Mouse (Mus musculus): Measurements from ENCODE around the gene Cd2. TPM values are rescaled to one million over a fixed set of nuclear protein-coding genes. Genes with fewer than 3 reads are reported as not detected.

The Cd2 gene
- polyA plus RNA-seq, 1 experiment = not detected

DNA sequence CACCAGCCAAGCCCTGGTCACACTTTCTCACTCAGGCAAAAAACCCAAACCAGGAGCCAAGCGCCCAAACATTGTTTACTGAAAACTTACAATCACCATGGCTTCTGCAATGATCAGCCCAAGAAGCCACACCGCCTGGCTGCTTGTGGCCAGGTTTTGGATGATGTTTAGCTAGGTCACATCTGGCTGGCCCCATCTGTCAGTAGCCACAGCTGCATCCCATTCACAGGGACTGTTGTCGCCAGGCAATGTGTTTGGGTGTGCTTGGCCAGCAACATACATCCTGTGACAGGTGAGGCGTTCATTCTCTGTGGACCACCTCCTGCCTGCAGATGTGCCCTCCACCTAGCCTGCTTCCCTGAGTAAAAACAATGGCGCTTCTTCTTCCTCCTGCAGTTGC lies 4.9 kb upstream of the Cd2 start:
- Histone ChIP-seq H3K79me2 (ENCODE audit: control insufficient read depth, insufficient read depth) (no peaks in the 10 kb centered on the region), H3ac (ENCODE audit: control insufficient read depth, insufficient read length, low read depth) (no peak overlapping the region), H3K27me3 (ENCODE audit: control insufficient read depth, insufficient read depth, insufficient read length) (no peaks in the 10 kb centered on the region), H3K36me3 (ENCODE audit: control insufficient read depth, insufficient read depth) (no peaks in the 10 kb centered on the region), H3K79me3 (ENCODE audit: low read depth) (no peaks in the 10 kb centered on the region), H3K4me3 (ENCODE audit: insufficient read depth, poor library complexity, severe bottlenecking) (no peak overlapping the region)
- no peak for TF ChIP-seq MYOD1 (IDR thresholded peaks at IDR 0.05; ENCODE audit: control insufficient read depth, insufficient read length, low read depth)
- TF ChIP-seq MAX (IDR thresholded peaks at IDR 0.05) = no peak
- TF ChIP-seq FOSL1 (IDR thresholded peaks at IDR 0.05; ENCODE audit: insufficient read depth, low read length, poor library complexity, severe bottlenecking) = no peak
- no peak for TF ChIP-seq MYOG (IDR thresholded peaks at IDR 0.05; ENCODE audit: control insufficient read depth, extremely low read depth, insufficient read length)
- TF ChIP-seq USF1 (IDR thresholded peaks at IDR 0.05; ENCODE audit: low read depth) = no peak
- no peak for TF ChIP-seq CTCF (IDR thresholded peaks at IDR 0.05; ENCODE audit: control insufficient read depth, insufficient read depth, insufficient read length)
- TF ChIP-seq CEBPB (IDR thresholded peaks at IDR 0.05; ENCODE audit: low read depth) = no peak

DNA sequence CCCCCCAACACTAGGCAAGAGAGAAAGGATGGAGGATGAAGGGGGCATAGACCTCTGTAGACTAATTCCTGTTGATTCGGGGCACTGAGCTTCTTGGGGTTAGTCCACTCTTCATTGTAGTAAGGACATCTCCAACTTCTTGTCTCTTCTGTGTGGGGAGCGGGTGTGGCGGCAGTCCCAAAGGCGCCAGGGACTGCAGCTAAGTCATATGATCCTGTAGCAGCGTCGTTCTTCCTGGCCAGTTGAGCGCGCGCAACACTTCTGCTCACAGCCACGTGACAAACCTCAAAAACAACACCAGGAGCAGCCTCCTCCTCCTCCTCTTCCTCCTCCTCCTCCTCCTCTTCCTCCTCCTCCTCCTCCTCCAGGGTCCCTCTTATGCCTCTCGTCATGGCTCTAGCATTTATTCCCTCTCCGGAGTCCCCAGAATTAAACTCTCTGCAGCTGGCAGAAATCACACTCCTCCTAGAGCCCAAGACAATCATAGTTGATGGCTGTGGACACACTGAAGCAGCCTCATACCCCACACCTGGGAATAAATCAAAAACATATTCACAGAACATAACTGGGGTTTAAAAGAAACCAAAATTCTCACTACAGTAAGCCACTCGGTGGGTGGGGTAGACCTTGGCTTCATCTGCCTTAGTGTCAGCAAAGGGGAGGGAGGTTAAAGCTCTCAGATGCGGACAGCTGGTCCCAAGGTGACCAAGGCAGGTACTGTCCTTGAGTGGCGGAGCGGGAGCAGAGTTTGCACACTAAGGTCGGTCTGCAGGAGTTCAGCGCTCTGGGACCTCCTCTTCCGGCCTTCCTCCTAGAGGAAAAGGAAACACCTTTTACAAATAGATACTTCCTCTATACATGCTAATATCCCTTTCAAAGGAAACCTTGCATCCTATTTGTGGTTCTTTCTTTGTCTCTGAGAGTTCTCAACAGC lies 3.1 kb upstream of the Cd2 start:
- no peak overlapping the region for H3ac ChIP-seq (ENCODE audit: control insufficient read depth, insufficient read length, low read depth)
- H3K4me3 ChIP-seq (ENCODE audit: insufficient read depth, poor library complexity, severe bottlenecking) = no peak overlapping the region
- no peaks in the 10 kb centered on the region for H3K36me3 ChIP-seq (ENCODE audit: control insufficient read depth, insufficient read depth)
- no peaks in the 10 kb centered on the region for H3K27me3 ChIP-seq (ENCODE audit: control insufficient read depth, insufficient read depth, insufficient read length)
- TF ChIP-seq MAX (IDR thresholded peaks at IDR 0.05) (no peak), CTCF (IDR thresholded peaks at IDR 0.05; ENCODE audit: control insufficient read depth, insufficient read depth, insufficient read length) (no peak), CEBPB (IDR thresholded peaks at IDR 0.05; ENCODE audit: low read depth) (no peak), USF1 (IDR thresholded peaks at IDR 0.05; ENCODE audit: low read depth) (no peak), MYOD1 (IDR thresholded peaks at IDR 0.05; ENCODE audit: control insufficient read depth, insufficient read length, low read depth) (no peak)
- H3K79me3 ChIP-seq (ENCODE audit: low read depth) = no peaks in the 10 kb centered on the region
- H3K79me2 ChIP-seq (ENCODE audit: control insufficient read depth, insufficient read depth) = no peaks in the 10 kb centered on the region

DNA sequence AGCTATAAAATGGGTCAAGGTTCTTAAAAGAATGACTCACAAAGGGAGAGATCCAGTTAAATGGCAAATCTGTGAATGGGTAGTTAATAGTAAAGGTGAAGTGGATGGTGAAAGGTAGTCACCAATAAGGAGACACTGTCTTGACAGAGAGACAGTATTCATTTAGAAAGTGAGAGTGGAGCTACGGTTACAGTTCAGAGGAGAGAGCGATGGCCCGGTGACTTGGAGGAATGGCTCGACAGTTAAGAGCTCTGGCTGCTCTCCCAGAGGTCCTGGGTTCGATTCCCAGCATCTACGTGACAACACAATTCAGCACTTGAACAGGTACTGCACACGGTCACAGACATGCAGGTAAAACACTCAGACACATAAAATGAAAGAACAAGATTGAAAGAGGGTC lies 2.3 kb upstream of the Cd2 start:
- H3K79me3 ChIP-seq (ENCODE audit: low read depth) = no peaks in the 10 kb centered on the region
- H3K79me2 ChIP-seq (ENCODE audit: control insufficient read depth, insufficient read depth) = no peaks in the 10 kb centered on the region
- H3K4me3 ChIP-seq (ENCODE audit: insufficient read depth, poor library complexity, severe bottlenecking) = no peak overlapping the region
- no peaks in the 10 kb centered on the region for H3K27me3 ChIP-seq (ENCODE audit: control insufficient read depth, insufficient read depth, insufficient read length)
- TF ChIP-seq MYOD1 (IDR thresholded peaks at IDR 0.05; ENCODE audit: control insufficient read depth, insufficient read length, low read depth) (no peak), CTCF (IDR thresholded peaks at IDR 0.05; ENCODE audit: control insufficient read depth, insufficient read depth, insufficient read length) (no peak), FOSL1 (IDR thresholded peaks at IDR 0.05; ENCODE audit: insufficient read depth, low read length, poor library complexity, severe bottlenecking) (no peak)
- H3ac ChIP-seq (ENCODE audit: control insufficient read depth, insufficient read length, low read depth) = no peak overlapping the region
- H3K36me3 ChIP-seq (ENCODE audit: control insufficient read depth, insufficient read depth) = no peaks in the 10 kb centered on the region

DNA sequence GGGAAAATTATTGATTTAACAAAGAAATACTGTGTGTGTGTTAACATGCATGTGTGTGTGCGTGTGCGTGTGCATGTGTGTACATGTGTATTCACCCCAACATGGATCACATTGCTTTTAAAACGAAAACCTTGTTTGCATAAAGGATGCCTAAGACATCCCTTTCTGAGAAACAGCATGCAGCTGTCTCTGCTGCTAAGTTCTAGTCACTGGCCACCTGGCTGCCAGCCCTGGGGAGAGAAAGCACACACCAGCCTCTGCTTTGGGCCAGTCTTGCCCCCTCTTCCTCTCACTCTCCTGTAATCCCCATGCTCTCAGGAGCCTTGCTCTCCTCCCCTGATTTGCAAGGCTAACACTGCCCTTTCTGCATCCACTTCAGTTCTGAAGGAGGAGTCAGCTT lies 1.7 kb upstream of the Cd2 start:
- H3K27me3 ChIP-seq (ENCODE audit: control insufficient read depth, insufficient read depth, insufficient read length) = no peaks in the 10 kb centered on the region
- H3K36me3 ChIP-seq (ENCODE audit: control insufficient read depth, insufficient read depth) = no peaks in the 10 kb centered on the region
- H3K79me3 ChIP-seq (ENCODE audit: low read depth) = no peaks in the 10 kb centered on the region
- H3ac ChIP-seq (ENCODE audit: control insufficient read depth, insufficient read length, low read depth) = no peak overlapping the region
- no peaks in the 10 kb centered on the region for H3K79me2 ChIP-seq (ENCODE audit: control insufficient read depth, insufficient read depth)
- TF ChIP-seq FOSL1 (IDR thresholded peaks at IDR 0.05; ENCODE audit: insufficient read depth, low read length, poor library complexity, severe bottlenecking) (no peak), USF1 (IDR thresholded peaks at IDR 0.05; ENCODE audit: low read depth) (no peak), MYOG (IDR thresholded peaks at IDR 0.05; ENCODE audit: control insufficient read depth, extremely low read depth, insufficient read length) (no peak), MAX (IDR thresholded peaks at IDR 0.05) (no peak), CTCF (IDR thresholded peaks at IDR 0.05; ENCODE audit: control insufficient read depth, insufficient read depth, insufficient read length) (no peak), MYOD1 (IDR thresholded peaks at IDR 0.05; ENCODE audit: control insufficient read depth, insufficient read length, low read depth) (no peak), CEBPB (IDR thresholded peaks at IDR 0.05; ENCODE audit: low read depth) (no peak)
- no peak overlapping the region for H3K4me3 ChIP-seq (ENCODE audit: insufficient read depth, poor library complexity, severe bottlenecking)

DNA sequence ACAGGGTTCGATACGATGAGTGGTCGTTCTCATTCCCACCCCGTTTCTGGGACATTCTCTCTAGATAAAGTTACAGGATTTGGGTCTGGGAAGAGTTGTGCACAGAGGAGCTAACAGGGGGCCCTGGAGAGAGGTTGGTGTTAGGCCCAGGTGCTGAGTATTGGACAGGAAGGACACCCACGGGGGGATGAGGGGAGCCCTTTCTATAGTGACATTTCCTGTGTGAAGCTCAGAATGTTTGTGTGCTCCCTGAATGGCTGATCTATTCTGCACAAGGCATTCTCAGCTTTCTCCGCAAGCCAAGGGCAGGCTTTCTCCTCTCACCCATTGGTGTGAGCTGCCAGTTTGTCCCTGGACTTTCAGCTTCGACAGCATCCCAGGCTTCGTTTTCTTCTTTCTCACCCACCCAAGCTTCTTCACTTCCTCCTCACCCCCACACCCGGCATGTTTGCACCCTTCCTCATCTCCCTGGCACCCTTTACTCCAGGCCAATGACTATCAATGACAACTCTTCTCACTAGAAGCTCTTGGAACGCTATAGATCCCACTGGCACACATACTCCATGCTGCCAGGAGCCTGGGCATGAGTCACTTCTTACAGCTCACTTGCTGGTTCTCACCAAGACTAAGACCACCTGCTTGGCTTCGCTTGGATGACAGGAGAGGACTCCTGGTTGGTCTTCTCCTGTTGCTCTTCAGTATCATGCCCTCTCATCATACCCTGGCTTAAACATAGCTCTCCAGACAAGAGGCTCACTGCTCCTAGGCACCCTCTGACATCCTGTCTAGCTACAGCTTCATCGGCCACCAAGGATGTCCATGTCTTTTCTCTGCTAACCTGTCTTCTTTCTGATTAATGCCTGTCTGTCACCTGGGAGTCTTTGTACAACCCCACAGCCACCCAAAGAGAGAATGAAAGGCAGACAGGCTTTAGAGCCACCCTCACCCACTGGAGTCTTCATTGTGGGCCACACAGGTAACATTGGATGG lies 1.1 kb downstream of the Cd2 start:
- TF ChIP-seq FOSL1 (IDR thresholded peaks at IDR 0.05; ENCODE audit: insufficient read depth, low read length, poor library complexity, severe bottlenecking) = no peak
- TF ChIP-seq MYOD1 (IDR thresholded peaks at IDR 0.05; ENCODE audit: control insufficient read depth, insufficient read length, low read depth) = no peak
- no peak for TF ChIP-seq MYOG (IDR thresholded peaks at IDR 0.05; ENCODE audit: control insufficient read depth, extremely low read depth, insufficient read length)
- no peak for TF ChIP-seq USF1 (IDR thresholded peaks at IDR 0.05; ENCODE audit: low read depth)
- no peak for TF ChIP-seq MAX (IDR thresholded peaks at IDR 0.05)
- TF ChIP-seq CTCF (IDR thresholded peaks at IDR 0.05; ENCODE audit: control insufficient read depth, insufficient read depth, insufficient read length) = no peak
- TF ChIP-seq CEBPB (IDR thresholded peaks at IDR 0.05; ENCODE audit: low read depth) = no peak
- Histone ChIP-seq H3K36me3 (ENCODE audit: control insufficient read depth, insufficient read depth) (no peaks in the 10 kb centered on the region), H3K4me3 (ENCODE audit: insufficient read depth, poor library complexity, severe bottlenecking) (no peak overlapping the region), H3K79me2 (ENCODE audit: control insufficient read depth, insufficient read depth) (no peaks in the 10 kb centered on the region), H3K27me3 (ENCODE audit: control insufficient read depth, insufficient read depth, insufficient read length) (no peaks in the 10 kb centered on the region), H3K79me3 (ENCODE audit: low read depth) (no peaks in the 10 kb centered on the region), H3ac (ENCODE audit: control insufficient read depth, insufficient read length, low read depth) (no peak overlapping the region)

All from C2C12 (cell line).